Mouse (Mus musculus) ES-E14 (cell line): ENCODE data around the gene Fam124b.

ENCODE experiments used
- CHD2 ChIP-seq: IDR thresholded peaks from 2 replicates; pipeline ENCODE4 v1.6.1; 2014; ENCODE audit warnings: mild to moderate bottlenecking, low read depth, low read length, inconsistent platforms
- HCFC1 ChIP-seq: IDR thresholded peaks from 2 replicates; pipeline ENCODE4 v1.6.1; 2012; ENCODE audit warnings: low read length, inconsistent platforms, borderline replicate concordance; ENCODE audit not compliant: insufficient read depth
- MAFK ChIP-seq: IDR thresholded peaks from 2 replicates; pipeline ENCODE4 v1.6.1; 2014; ENCODE audit warnings: mild to moderate bottlenecking, low read depth, low read length, inconsistent platforms; ENCODE audit not compliant: insufficient read depth
- ZC3H11A ChIP-seq: IDR thresholded peaks from 2 replicates; pipeline ENCODE4 v1.6.1; 2012; ENCODE audit warnings: low read depth, mild to moderate bottlenecking, inconsistent platforms, low read length, borderline replicate concordance

DNA sequence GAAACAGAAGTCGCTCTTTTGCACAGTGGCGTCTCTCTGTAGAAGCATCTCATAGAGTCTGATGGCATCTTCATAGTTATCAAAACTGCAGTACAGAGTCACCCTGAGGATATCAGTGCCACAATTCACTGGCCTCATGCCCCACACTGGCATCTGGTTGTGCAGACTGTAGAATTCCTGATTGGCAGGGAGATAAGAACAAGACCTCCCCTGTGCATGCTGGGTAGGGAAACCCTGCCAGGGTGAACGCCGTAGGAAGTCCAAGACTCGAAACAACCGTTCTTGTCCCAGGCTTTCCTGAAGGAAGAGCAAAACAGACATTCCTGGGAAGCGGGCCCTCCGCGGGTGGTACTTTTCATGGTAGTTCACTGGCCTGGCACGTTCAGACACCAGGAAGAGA is 5.1 kb downstream of the Fam124b start:
- TF ChIP-seq ZC3H11A = no peak
- TF ChIP-seq MAFK = no peak
- TF ChIP-seq CHD2 = no peak
- TF ChIP-seq HCFC1 = no peak
